Mouse (Mus musculus) duodenum, adult 2 months (tissue): ENCODE data around the gene Srcin1. TPM values are rescaled to one million over a fixed set of nuclear protein-coding genes. Genes with fewer than 3 reads are reported as not detected.

Source experiments
- polyA plus RNA-seq: library from polyadenylated mRNA; depleted of rRNA; stranded (reverse); fragments of >200 nt; gene quantifications from 2 replicates; pipeline ENCODE4 v1.2.3, GENCODE M21; 2012; ENCODE audit warnings: low replicate concordance; rRNA removed

Srcin1 gene
- 0.27 and 0.47 TPM in 2 replicates for polyA plus RNA-seq

GRCm38 (mm10) chr11:97576136-97576906, at the start of gene Srcin1:
Srcin1 (minus strand) TSS chr11:97576186.

DNA sequence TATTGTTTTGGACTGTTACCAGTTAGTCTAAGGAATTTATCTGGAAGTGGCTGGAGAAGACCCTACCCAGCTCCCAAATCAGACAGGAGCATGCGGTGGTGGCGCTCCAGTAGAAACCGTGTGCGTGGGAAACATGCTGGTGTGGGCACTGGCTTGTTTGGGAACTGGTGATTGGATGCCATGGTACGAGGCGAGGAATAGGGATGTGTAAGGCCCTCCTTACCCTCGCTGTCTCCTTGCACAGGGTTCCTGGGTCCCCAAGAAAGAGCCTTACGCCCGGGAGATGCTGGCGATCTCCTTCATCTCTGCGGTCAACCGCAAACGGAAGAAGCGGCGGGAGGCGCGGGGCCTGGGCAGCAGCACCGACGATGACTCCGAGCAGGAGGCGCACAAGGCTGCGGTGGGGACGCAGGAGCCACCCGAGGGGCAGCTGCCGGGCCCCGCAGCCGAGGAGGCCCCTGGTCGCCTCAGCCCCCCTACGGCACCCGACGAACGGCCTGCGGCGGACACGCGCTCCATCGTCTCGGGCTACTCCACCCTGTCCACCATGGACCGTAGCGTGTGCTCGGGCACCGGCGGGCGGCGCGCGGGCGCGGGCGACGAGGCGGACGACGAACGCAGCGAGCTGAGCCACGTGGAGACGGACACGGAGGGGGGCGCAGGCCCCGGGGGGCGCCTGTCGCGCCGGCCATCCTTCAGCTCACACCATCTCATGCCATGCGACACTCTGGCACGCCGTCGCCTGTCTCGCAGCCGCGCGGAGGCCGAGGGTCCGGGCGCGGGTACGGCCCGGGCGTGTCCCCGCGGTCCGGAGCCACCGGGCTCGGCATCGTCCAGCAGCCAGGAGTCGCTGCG, 75.9 kb downstream of the Srcin1 start, which contains the start of gene 4933428G20Rik:
Gene 4933428G20Rik (minus strand): TSS at position 476 of the 855 bp plus-strand sequence.

Other genes starting within 250 kb of the Srcin1 start
- gene Gpr179, start 224.1 kb downstream of the Srcin1 start, polyA plus RNA-seq = 0.04 TPM in 2 replicates
- gene Socs7, start 213.6 kb downstream of the Srcin1 start, polyA plus RNA-seq = 3.6 and 4.0 TPM in 2 replicates
- 11.6 and 19.6 TPM in 2 replicates for gene Arhgap23, start 160.7 kb downstream of the Srcin1 start, polyA plus RNA-seq
- gene 4933428G20Rik, start 75.8 kb downstream of the Srcin1 start, polyA plus RNA-seq = not detected in 2 replicates
- gene Epop, start 53.5 kb upstream of the Srcin1 start, polyA plus RNA-seq = 2.8 and 5.8 TPM in 2 replicates
- gene Mllt6, start 87.2 kb upstream of the Srcin1 start, polyA plus RNA-seq = 30.5 and 37.1 TPM in 2 replicates
- gene Cisd3, start 109.6 kb upstream of the Srcin1 start, polyA plus RNA-seq = 146 and 295 TPM in 2 replicates
- 65.1 and 93.8 TPM in 2 replicates for gene Pcgf2, start 124.3 kb upstream of the Srcin1 start, polyA plus RNA-seq
- gene Psmb3, start 127.2 kb upstream of the Srcin1 start, polyA plus RNA-seq = 201 and 322 TPM in 2 replicates
- 2.2 and 3.1 TPM in 2 replicates for gene Pip4k2b, start 168.5 kb upstream of the Srcin1 start, polyA plus RNA-seq
- gene Cwc25, start 190.4 kb upstream of the Srcin1 start, polyA plus RNA-seq = 1.7 and 2.5 TPM in 2 replicates
- not detected in 2 replicates for gene 1700001P01Rik, start 199.7 kb upstream of the Srcin1 start, polyA plus RNA-seq
- 12.8 and 18.3 TPM in 2 replicates for gene Rpl23, start 206.3 kb upstream of the Srcin1 start, polyA plus RNA-seq
- 227 and 325 TPM in 2 replicates for gene Lasp1, start 222.8 kb upstream of the Srcin1 start, polyA plus RNA-seq